Mouse (Mus musculus) bone marrow macrophage, adult 2 months (primary cell): ENCODE measurements around the gene Mapk3.

ENCODE experiments used
- CTCF ChIP-seq: IDR thresholded peaks from 2 replicates; pipeline ENCODE4 v1.5.1; 2012; ENCODE audit warnings: low read depth, mild to moderate bottlenecking, low read length, moderate library complexity
- POLR2A ChIP-seq: IDR thresholded peaks from 2 replicates; pipeline ENCODE4 v1.6.1; 2012; ENCODE audit warnings: mild to moderate bottlenecking, low read depth, low read length, borderline replicate concordance

DNA sequence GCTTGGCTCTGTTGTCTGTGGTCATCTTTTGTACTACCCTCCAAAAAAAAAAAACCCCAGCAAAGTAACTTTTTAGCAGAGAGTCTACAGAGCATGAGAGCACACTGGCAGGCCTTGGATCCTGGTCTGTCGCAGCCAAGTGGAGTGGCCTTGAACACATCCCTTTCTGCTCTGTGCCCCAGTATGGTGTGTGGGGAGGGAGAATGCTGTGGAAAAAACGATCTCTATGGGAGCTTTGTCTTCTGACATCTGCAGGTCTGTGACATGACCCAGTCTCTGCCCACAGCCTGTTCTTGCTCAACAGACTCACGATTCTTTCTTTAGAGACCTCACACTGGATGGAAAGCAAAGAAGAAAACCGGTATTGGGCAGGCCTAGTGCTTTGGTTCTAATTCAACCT lies 1.6 kb downstream of the Mapk3 start:
- TF ChIP-seq POLR2A (no peak), CTCF (no peak)
